Mouse (Mus musculus) monocyte, adult 5-6 weeks (primary cell): ENCODE measurements around the gene Cybb. TPM values are rescaled to one million over a fixed set of nuclear protein-coding genes. Genes with fewer than 3 reads are reported as not detected.

Experiments
- total RNA-seq: library from RNA; stranded (forward); fragments of 200-1000, 200-491, 200-594 nt; gene quantifications from 3 replicates; pipeline ENCODE4 v1.2.3, GENCODE M21; 2017

Cybb gene
- total RNA-seq, 1 experiment from 2014 or later: 1,349 TPM

Other genes with a start within 250 kb of the Cybb start
- 2.9 TPM in 1 of 3 replicates, not detected in the others for gene Gm14862, start 230.9 kb downstream of the Cybb start, total RNA-seq
- 0.67 to 2.1 TPM (median 1.9 TPM) in 3 replicates for gene Xk, start 215.0 kb downstream of the Cybb start, total RNA-seq
- gene H2al1m, start 204.0 kb downstream of the Cybb start, total RNA-seq: not detected in 3 replicates
- not detected in 3 replicates for gene H2al1k, start 137.1 kb downstream of the Cybb start, total RNA-seq
- gene H2al1o, start 84.6 kb upstream of the Cybb start, total RNA-seq: not detected in 3 replicates
- gene Dynlt3, start 175.2 kb upstream of the Cybb start, total RNA-seq: 87.6 to 109 TPM (median 92.3 TPM) in 3 replicates